Mouse (Mus musculus) bone marrow macrophage, adult 2 months (primary cell): ENCODE measurements around the gene Arhgap6. TPM values are rescaled to one million over a fixed set of nuclear protein-coding genes. Genes with fewer than 3 reads are reported as not detected.

Experiments used
- H3K27ac ChIP-seq: 2 replicates; pipeline ENCODE4 v1.5.1; 2012; ENCODE audit warnings: low read depth, low read length; ENCODE audit not compliant: insufficient read depth
- H3K4me1 ChIP-seq: 2 replicates; pipeline ENCODE4 v1.6.1; 2012; ENCODE audit warnings: low read length; ENCODE audit not compliant: control insufficient read depth, insufficient read depth
- H3K4me3 ChIP-seq: 2 replicates; pipeline ENCODE4 v1.5.1; 2012; ENCODE audit warnings: mild to moderate bottlenecking, low read length, moderate library complexity; ENCODE audit not compliant: insufficient read depth
- CTCF ChIP-seq: IDR thresholded peaks from 2 replicates; pipeline ENCODE4 v1.5.1; 2012; ENCODE audit warnings: low read depth, mild to moderate bottlenecking, low read length, moderate library complexity
- POLR2A ChIP-seq: IDR thresholded peaks from 2 replicates; pipeline ENCODE4 v1.6.1; 2012; ENCODE audit warnings: mild to moderate bottlenecking, low read depth, low read length, borderline replicate concordance
- polyA plus RNA-seq: library from polyadenylated mRNA; stranded (reverse); fragments of >200 nt; gene quantifications from 2 replicates; pipeline ENCODE4 v1.2.4, GENCODE M21; 2012; ENCODE audit not compliant: missing spikeins, insufficient read depth, insufficient read length

Gene Arhgap6
- polyA plus RNA-seq, 1 experiment, result 15.7 TPM

GRCm38 (mm10) chrX:169053907-169054476 lies 259.1 kb downstream of the Arhgap6 start:
- TF ChIP-seq CTCF (no peak), POLR2A (no peak)
- Histone ChIP-seq H3K27ac (no peak overlapping the region), H3K4me3 (no peak overlapping the region), H3K4me1 (no peaks in the 10 kb centered on the region)

- Histone ChIP-seq H3K4me3 (no peak overlapping the region), H3K4me1 (no peaks in the 10 kb centered on the region), H3K27ac (no peak overlapping the region)
- no peak for TF ChIP-seq POLR2A
- TF ChIP-seq CTCF, result no peak
These were observed 267.7 kb downstream of the Arhgap6 start for GRCm38 (mm10) chrX:169062555-169062954.

DNA sequence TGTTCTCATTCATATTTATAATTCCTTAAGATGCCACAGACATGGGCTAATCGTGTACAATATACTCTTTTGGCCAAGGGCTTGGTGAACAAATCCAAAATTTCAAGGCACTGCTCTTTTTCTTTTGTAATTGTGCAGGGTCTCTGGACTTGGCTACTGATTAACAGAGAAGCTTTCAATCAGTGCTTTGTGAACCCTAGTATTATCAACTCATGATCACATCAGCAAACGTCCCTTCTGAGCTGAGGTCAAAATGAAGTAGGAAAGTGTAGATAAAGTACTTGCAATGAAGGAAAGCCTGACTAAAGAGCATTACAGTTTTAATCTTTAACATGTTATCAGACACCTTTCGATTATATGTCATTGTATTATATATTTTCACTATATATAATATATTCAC lies 270.4 kb downstream of the Arhgap6 start:
- Histone ChIP-seq H3K27ac (no peak overlapping the region), H3K4me3 (no peak overlapping the region), H3K4me1 (no peaks in the 10 kb centered on the region)
- TF ChIP-seq CTCF (no peak), POLR2A (no peak)

DNA sequence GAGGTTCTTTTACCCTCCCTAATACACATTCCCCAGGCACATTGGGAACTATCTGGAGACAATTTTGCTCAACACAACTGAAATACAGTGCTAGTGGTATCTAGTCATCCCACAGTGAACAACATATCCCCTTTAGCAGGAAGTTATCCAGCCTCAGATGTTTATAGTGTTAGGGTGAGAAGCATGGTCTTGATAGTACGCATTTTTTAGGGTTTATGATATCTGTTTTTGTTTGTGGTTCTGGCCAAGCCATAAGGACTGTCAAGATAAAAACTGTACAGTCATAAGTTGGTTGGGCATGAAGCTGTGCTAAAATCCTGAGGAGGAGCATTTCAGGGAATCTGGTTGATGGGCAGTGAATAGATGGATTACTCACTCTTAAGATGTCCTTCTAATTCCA lies 271.0 kb downstream of the Arhgap6 start:
- H3K27ac ChIP-seq, result no peak overlapping the region
- no peak for TF ChIP-seq POLR2A
- TF ChIP-seq CTCF, result no peak

GRCm38 (mm10) chrX:169075020-169075419 lies 280.1 kb downstream of the Arhgap6 start:
- TF ChIP-seq CTCF, result no peak
- TF ChIP-seq POLR2A, result no peak
- no peak overlapping the region for H3K27ac ChIP-seq
- H3K4me1 ChIP-seq, result no peaks in the 10 kb centered on the region
- no peak overlapping the region for H3K4me3 ChIP-seq

More for the DNA sequence above, 271.0 kb downstream of the Arhgap6 start:
- Histone ChIP-seq H3K4me1 (no peaks in the 10 kb centered on the region), H3K4me3 (no peak overlapping the region)

DNA sequence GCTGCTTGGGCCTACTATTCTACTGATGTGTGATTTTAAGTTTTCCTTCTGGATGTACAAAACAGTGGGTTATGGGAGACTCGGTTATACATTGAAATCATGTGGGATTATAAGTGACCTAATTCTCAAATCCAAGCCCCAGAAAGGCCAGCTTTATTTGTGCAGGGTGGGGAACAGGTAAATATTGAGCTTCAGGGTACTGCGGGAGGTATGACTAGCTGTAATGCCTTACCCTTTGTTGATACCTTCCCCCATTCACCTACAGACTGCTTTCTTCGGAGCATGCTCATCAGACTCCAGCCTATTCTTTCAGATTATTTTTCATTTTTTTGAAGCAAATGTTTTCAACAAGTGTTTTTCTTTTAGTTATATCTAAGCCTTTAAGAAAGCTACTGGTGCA lies 286.7 kb downstream of the Arhgap6 start:
- no peaks in the 10 kb centered on the region for H3K4me1 ChIP-seq
- TF ChIP-seq CTCF (no peak), POLR2A (no peak)
- no peak overlapping the region for H3K4me3 ChIP-seq
- H3K27ac ChIP-seq, result no peak overlapping the region

DNA sequence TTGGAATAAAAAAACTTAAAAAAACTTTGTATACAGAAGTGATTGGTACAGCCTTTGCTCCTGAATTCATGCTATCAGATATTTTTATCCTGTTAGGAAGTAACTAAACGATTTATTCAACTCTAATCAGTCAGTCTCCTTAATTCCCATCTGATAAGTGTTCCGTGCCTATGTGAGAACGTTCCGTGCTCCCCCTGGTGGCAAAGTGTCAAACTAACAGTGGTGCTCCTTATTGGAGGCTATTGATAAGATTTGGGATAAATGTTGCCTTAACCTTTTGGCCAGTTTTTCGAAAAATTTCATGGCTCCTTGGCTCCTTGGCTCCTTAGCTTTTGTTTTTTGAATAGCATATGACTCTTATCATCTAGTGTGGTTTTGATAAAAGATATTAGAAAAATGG lies 291.0 kb downstream of the Arhgap6 start:
- no peak for TF ChIP-seq POLR2A
- no peak for TF ChIP-seq CTCF

GRCm38 (mm10) chrX:169089221-169089620 lies 294.3 kb downstream of the Arhgap6 start:
- Histone ChIP-seq H3K4me3 (no peak overlapping the region), H3K4me1 (no peaks in the 10 kb centered on the region), H3K27ac (no peak overlapping the region)
- TF ChIP-seq CTCF (no peak), POLR2A (no peak)

More for the DNA sequence above, 291.0 kb downstream of the Arhgap6 start:
- no peak overlapping the region for H3K4me3 ChIP-seq
- no peak overlapping the region for H3K27ac ChIP-seq
- no peaks in the 10 kb centered on the region for H3K4me1 ChIP-seq

- TF ChIP-seq POLR2A, result no peak
- Histone ChIP-seq H3K27ac (no peak overlapping the region), H3K4me3 (no peak overlapping the region), H3K4me1 (no peaks in the 10 kb centered on the region)
These were observed 299.7 kb downstream of the Arhgap6 start for GRCm38 (mm10) chrX:169094601-169095000.

DNA sequence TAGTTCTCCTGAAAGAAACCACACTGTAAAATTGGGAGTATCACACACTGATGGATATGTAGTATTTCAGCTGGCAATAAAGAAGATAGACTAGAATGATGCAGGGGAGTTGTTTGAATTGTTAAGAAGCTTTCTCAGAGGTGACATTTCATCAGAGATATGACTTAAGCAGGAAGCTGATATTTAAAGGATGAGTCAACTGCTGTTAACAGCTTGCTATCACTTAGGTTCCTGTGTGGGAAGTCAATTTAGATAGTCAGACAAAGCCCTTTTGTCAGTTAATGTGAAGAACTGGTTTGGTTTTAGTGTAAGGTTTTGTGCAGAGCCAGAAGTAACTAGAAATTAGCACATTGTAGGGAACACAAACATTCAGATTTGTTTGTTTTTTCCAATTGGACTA lies 300.7 kb downstream of the Arhgap6 start:
- Histone ChIP-seq H3K4me3 (no peak overlapping the region), H3K4me1 (no peaks in the 10 kb centered on the region), H3K27ac (no peak overlapping the region)
- TF ChIP-seq CTCF (no peak), POLR2A (no peak)

DNA sequence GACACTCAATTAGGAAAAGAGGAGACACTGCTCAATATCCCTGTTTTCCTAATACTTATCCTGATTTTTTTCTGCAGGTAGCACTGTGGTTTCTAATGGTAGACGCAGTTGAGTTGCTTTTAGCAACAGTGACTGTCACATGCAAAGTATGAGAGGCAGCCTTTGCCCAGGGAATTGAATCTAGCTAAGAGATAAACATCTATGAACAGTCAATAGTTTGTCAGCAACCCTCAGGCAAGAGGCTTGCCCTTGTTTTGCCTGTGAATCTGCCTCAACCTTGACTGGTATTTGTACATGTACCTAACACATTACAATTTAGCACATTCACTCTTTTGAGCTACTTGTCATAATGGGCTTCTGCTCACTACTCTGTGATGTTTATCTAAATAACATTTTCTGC lies 307.8 kb downstream of the Arhgap6 start:
- H3K27ac ChIP-seq, result no peak overlapping the region
- no peak for TF ChIP-seq POLR2A
- TF ChIP-seq CTCF, result no peak
- no peak overlapping the region for H3K4me3 ChIP-seq
- H3K4me1 ChIP-seq, result peaks cover 10% of the 10 kb centered on the region
